Mouse (Mus musculus) thymus, adult 2 months (tissue): ENCODE measurements around the gene Krt10. TPM values are rescaled to one million over a fixed set of nuclear protein-coding genes. Genes with fewer than 3 reads are reported as not detected.

Source experiments
- DNase-seq: peaks from one replicate; pipeline ENCODE4 v3.0.0; 2021
- H3K27ac ChIP-seq: fragments of 200-500 bp; 2 replicates; pipeline ENCODE4 v1.5.1; 2012; ENCODE audit warnings: low read length, control low read depth; ENCODE audit not compliant: control insufficient read depth, insufficient read depth
- H3K27me3 ChIP-seq: fragments of 200-500 bp; 2 replicates; pipeline ENCODE4 v1.6.1; 2012; ENCODE audit warnings: mild to moderate bottlenecking, low read length, moderate library complexity, mixed read lengths; ENCODE audit not compliant: control insufficient read depth, insufficient read depth
- H3K36me3 ChIP-seq: fragments of 200-500 bp; 2 replicates; pipeline ENCODE4 v1.6.1; 2012; ENCODE audit warnings: mild to moderate bottlenecking, low read length, moderate library complexity; ENCODE audit not compliant: control insufficient read depth, insufficient read depth
- H3K4me1 ChIP-seq: fragments of 200-500 bp; replicated peaks from 2 replicates; pipeline ENCODE4 v1.6.1; 2012; ENCODE audit warnings: low read length; ENCODE audit not compliant: control insufficient read depth, insufficient read depth
- H3K4me3 ChIP-seq: fragments of 200-500 bp; 2 replicates; pipeline ENCODE4 v1.5.1; 2012; ENCODE audit warnings: mild to moderate bottlenecking, low read length, control low read depth, moderate library complexity; ENCODE audit not compliant: control insufficient read depth, insufficient read depth
- CTCF ChIP-seq: fragments of 200-500 bp; IDR thresholded peaks from 2 replicates; pipeline ENCODE4 v1.5.1; 2012; ENCODE audit warnings: mild to moderate bottlenecking, control low read depth, low read length, moderate library complexity, borderline replicate concordance; ENCODE audit not compliant: control insufficient read depth, poor library complexity, insufficient read depth; ENCODE audit errors: extremely low read depth
- POLR2A ChIP-seq: fragments of 200-500 bp; IDR thresholded peaks from 2 replicates; pipeline ENCODE4 v1.6.1; 2012; ENCODE audit warnings: mild to moderate bottlenecking, low read length, control low read depth, moderate library complexity; ENCODE audit not compliant: control insufficient read depth, poor library complexity, insufficient read depth; ENCODE audit errors: extremely low read depth
- WGBS: fragments of 180-500 bp; shearing (Covaris S2); methylation state at CpG from one replicate; pipeline ENCODE4 v1.1.7; 2018; 5-methylcytosine and 5-hydroxymethylcytosine counted together
- polyA plus RNA-seq: library from polyadenylated mRNA; depleted of rRNA; stranded (reverse); fragments of >200 nt; gene quantifications from 2 replicates; pipeline ENCODE4 v1.2.3, GENCODE M21; 2012

Krt10 gene
- polyA plus RNA-seq, 1 experiment: 6.4 TPM

GRCm38 (mm10) chr11:99396034-99396433 is 6.9 kb upstream of the Krt10 start:
- no peak for DNase-seq
- Histone ChIP-seq H3K4me3 (no peak overlapping the region), H3K4me1 (no peaks in the 10 kb centered on the region), H3K27me3 (no peaks in the 10 kb centered on the region), H3K27ac (no peak overlapping the region), H3K36me3 (no peaks in the 10 kb centered on the region)
- no peak for TF ChIP-seq POLR2A
- no peak for TF ChIP-seq CTCF
- WGBS: 60% methylated on average over 3 of the region's 3 CpGs

GRCm38 (mm10) chr11:99392492-99392891 is 3.3 kb upstream of the Krt10 start:
- Histone ChIP-seq H3K27me3 (no peaks in the 10 kb centered on the region), H3K27ac (no peak overlapping the region), H3K36me3 (no peaks in the 10 kb centered on the region), H3K4me1 (no peaks in the 10 kb centered on the region), H3K4me3 (no peak overlapping the region)
- DNase-seq: no peak
- no peak for TF ChIP-seq CTCF
- no peak for TF ChIP-seq POLR2A
- 91% methylated on average over 10 of the region's 10 CpGs for WGBS

GRCm38 (mm10) chr11:99391375-99391774 is 2.2 kb upstream of the Krt10 start:
- no peak overlapping the region for H3K27ac ChIP-seq
- TF ChIP-seq CTCF: no peak
- TF ChIP-seq POLR2A: no peak
- H3K27me3 ChIP-seq: no peaks in the 10 kb centered on the region
- H3K36me3 ChIP-seq: no peaks in the 10 kb centered on the region
- peaks cover 2% of the 10 kb centered on the region for H3K4me1 ChIP-seq
- no peak overlapping the region for H3K4me3 ChIP-seq
- DNase-seq: no peak
- 80% methylated on average over 6 of the region's 6 CpGs for WGBS

- no peaks in the 10 kb centered on the region for H3K27me3 ChIP-seq
- no peak overlapping the region for H3K4me3 ChIP-seq
- WGBS: 71% methylated on average over 7 of the region's 7 CpGs
- no peak overlapping the region for H3K27ac ChIP-seq
- peaks cover 6% of the 10 kb centered on the region for H3K4me1 ChIP-seq
- TF ChIP-seq POLR2A: no peak
- no peak for TF ChIP-seq CTCF
- H3K36me3 ChIP-seq: no peaks in the 10 kb centered on the region
- DNase-seq: no peak
Observed at GRCm38 (mm10) chr11:99390866-99391265, 1.7 kb upstream of the Krt10 start.

- TF ChIP-seq CTCF (no peak), POLR2A (no peak)
- Histone ChIP-seq H3K36me3 (no peaks in the 10 kb centered on the region), H3K27me3 (no peaks in the 10 kb centered on the region), H3K4me3 (no peak overlapping the region), H3K4me1 (peaks cover 6% of the 10 kb centered on the region), H3K27ac (no peak overlapping the region)
- DNase-seq: no peak
- WGBS: 93% methylated on average over 18 of the region's 18 CpGs
Observed at GRCm38 (mm10) chr11:99388661-99389060, 503 bp downstream of the Krt10 start.

GRCm38 (mm10) chr11:99385813-99386721 is 3.1 kb downstream of the Krt10 start:
- DNase-seq: peak; percentile 67
- H3K4me3 ChIP-seq: peak overlapping the region; percentile 66
- TF ChIP-seq POLR2A (peak; percentile 51; the same call in 1 of the 2 replicates), CTCF (peak; percentile 38; the same call in 1 of the 2 replicates)
- H3K27me3 ChIP-seq: no peaks in the 10 kb centered on the region
- peak overlapping the region; percentile 53; the same call in 1 of the 2 replicates for H3K27ac ChIP-seq
- H3K4me1 ChIP-seq: peaks cover 6% of the 10 kb centered on the region
- WGBS: 4% methylated on average over 71 of the region's 71 CpGs
- H3K36me3 ChIP-seq: no peaks in the 10 kb centered on the region

- Histone ChIP-seq H3K27ac (no peak overlapping the region), H3K27me3 (no peaks in the 10 kb centered on the region), H3K36me3 (no peaks in the 10 kb centered on the region), H3K4me1 (no peaks in the 10 kb centered on the region), H3K4me3 (no peak overlapping the region)
- WGBS: 15% methylated on average over 5 of the region's 5 CpGs
- DNase-seq: peak; percentile 64
- no peak for TF ChIP-seq POLR2A
- no peak; the same call in 1 of the 2 replicates for TF ChIP-seq CTCF
Observed at GRCm38 (mm10) chr11:99379568-99379967, 9.6 kb downstream of the Krt10 start.
